Mouse (Mus musculus) limb, embryonic 10.5 days (tissue): Measurements from ENCODE around the gene Gpr149. TPM values are rescaled to one million over a fixed set of nuclear protein-coding genes. Genes with fewer than 3 reads are reported as not detected.
A peak's percentile ranks its signal among the peaks of the same experiment; 100 is the strongest.

Experiments
- DNase-seq: peaks from one replicate; pipeline ENCODE4 v3.0.0-alpha.2; 2017; ENCODE audit warnings: low spot score
- H3K27ac ChIP-seq: fragments of 300-500 bp; sonication (generic); 2 replicates; pipeline ENCODE4 v1.5.1; 2016; ENCODE audit warnings: mild to moderate bottlenecking
- H3K27me3 ChIP-seq: fragments of 300-500 bp; sonication (generic); 2 replicates; pipeline ENCODE4 v1.6.1; 2016; ENCODE audit warnings: low read depth, mild to moderate bottlenecking; ENCODE audit not compliant: poor library complexity, severe bottlenecking
- H3K36me3 ChIP-seq: fragments of 300-500 bp; sonication (generic); 2 replicates; pipeline ENCODE4 v1.6.1; 2016; ENCODE audit warnings: mild to moderate bottlenecking, moderate library complexity
- H3K4me1 ChIP-seq: fragments of 300-500 bp; sonication (generic); 2 replicates; pipeline ENCODE4 v1.6.1; 2016
- H3K4me3 ChIP-seq: fragments of 300-500 bp; sonication (generic); 2 replicates; pipeline ENCODE4 v1.5.1; 2016; ENCODE audit warnings: mild to moderate bottlenecking, moderate library complexity
- H3K9me3 ChIP-seq: fragments of 300-500 bp; sonication (generic); replicated peaks from 2 replicates; pipeline ENCODE4 v1.6.1; 2016; ENCODE audit warnings: mild to moderate bottlenecking
- WGBS: fragments of 180-500 bp; shearing (Covaris S2); methylation state at CpG from one replicate; pipeline ENCODE4 v1.1.7; 2016; 5-methylcytosine and 5-hydroxymethylcytosine counted together
- polyA plus RNA-seq: library from polyadenylated mRNA; unstranded; fragments of >200 nt; fragmentation: Nextera tagmentation; extraction: Ambion mirVana; gene quantifications from 2 replicates; pipeline ENCODE4 v1.2.1, GENCODE M21; 2016

Gpr149 gene
- polyA plus RNA-seq, 1 experiment from 2014 or later: not detected

DNA sequence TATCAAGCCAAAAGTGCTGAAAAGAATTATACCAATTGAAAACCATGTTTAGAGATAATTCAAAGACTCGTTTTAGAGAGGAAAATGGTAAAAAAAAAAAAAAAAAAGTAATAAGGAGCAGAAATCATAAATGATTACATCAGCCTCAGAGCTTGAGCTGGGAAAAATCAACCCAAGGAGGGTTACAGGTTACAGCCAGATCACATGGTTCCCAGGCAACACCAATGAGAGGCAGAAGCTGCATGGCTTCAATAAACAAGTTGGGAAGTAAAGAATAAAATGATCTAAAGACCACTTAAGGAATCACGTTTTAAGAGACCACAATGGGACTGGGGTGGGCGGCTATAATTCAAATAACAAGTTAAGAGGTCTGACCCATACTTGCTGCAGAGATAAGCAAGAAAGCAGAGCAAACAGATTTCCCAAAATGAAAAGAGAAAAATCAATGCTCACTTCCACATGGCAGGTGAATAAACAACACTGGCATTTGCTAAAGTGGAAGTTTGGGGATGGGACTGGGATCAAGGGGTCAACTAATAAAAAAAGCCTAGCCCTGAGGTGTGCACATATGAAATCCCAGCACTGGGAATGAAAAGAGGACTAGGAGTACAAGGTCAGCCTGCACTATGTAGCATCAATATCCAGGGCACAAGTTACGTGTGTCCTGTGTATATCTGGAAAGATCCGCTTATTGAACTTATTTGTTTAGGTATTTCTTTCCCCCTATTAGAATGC, 99.6 kb downstream of the Gpr149 start:
- DNase-seq: no peak
- Histone ChIP-seq H3K9me3 (no peaks in the 10 kb centered on the region), H3K4me1 (peaks cover 8% of the 10 kb centered on the region), H3K27ac (no peak overlapping the region), H3K4me3 (peak overlapping the region; percentile 90), H3K27me3 (peaks cover 4% of the 10 kb centered on the region; the same call in 1 of the 2 replicates), H3K36me3 (peaks cover 19% of the 10 kb centered on the region)
- 83% methylated on average over 5 of the region's 5 CpGs for WGBS

DNA sequence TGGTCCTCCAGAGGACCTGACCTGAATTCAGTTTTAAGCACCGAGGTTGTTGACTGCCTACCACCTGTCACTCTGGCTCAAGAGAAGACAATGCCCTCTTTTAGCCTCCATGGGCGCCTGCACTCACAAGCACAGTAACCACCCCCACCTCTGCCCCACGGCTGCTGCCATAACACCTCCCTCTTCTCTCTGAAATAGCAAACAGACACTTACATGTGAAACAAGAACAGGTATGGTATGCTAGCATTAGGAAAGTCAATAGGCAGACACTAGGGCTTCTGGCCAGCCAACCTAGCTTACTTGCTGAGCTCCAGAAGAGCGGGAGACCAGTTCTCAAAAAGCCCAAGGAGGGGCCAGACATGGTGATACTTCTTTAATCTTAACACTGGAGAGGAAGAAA, 105.6 kb downstream of the Gpr149 start:
- Histone ChIP-seq H3K27ac (no peak overlapping the region), H3K27me3 (no peaks in the 10 kb centered on the region), H3K4me3 (no peak overlapping the region), H3K36me3 (peaks cover 72% of the 10 kb centered on the region), H3K9me3 (no peaks in the 10 kb centered on the region), H3K4me1 (no peaks in the 10 kb centered on the region)
- no peak for DNase-seq
- 91% methylated on average over 4 of the region's 4 CpGs for WGBS

DNA sequence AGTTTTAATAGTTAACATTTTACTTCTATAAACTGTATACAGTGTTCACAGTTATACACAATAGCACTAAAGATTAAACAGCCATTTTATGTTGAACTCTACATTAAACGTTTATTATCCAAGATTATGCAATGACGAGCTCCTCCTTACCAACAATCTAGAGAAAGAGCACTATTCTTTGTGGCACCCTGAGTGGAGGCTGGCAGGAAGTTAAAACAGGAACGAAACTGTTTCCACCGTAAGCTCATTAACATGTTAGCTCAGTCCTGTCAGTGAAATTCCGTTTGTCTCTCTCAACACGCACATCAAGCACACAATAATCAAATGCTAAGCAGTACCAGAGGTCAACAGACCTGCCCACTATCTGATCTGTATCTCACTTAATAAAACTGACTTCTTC, 112.4 kb downstream of the Gpr149 start:
- peaks cover 96% of the 10 kb centered on the region for H3K36me3 ChIP-seq
- H3K9me3 ChIP-seq: no peaks in the 10 kb centered on the region
- no peak overlapping the region for H3K4me3 ChIP-seq
- H3K4me1 ChIP-seq: no peaks in the 10 kb centered on the region
- no peak overlapping the region for H3K27ac ChIP-seq
- DNase-seq: no peak
- 92% methylated on average over 6 of the region's 6 CpGs for WGBS
- no peaks in the 10 kb centered on the region for H3K27me3 ChIP-seq

DNA sequence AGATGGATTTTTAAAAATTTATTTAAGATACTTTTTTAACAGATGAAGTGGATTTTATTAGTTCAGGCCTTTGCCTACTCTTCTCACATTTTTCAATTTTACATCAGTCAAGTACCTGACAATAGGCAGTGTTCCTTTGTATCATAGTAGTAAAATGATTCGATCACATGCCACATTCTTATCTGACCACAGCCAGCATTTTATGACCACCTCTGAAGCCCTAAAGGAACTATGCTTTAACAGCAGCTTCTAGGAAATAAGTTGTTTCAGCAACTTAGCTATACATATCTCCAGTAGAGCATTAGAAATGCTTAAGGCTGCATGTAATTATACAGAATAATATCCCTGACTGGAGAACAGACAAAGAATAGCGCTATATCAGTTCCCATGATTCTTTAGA, 120.6 kb downstream of the Gpr149 start:
- Histone ChIP-seq H3K36me3 (peaks cover 95% of the 10 kb centered on the region), H3K27me3 (no peaks in the 10 kb centered on the region), H3K4me3 (no peak overlapping the region), H3K27ac (no peak overlapping the region), H3K9me3 (no peaks in the 10 kb centered on the region), H3K4me1 (no peaks in the 10 kb centered on the region)
- no peak for DNase-seq
- WGBS: 97% methylated on average over 2 of the region's 2 CpGs

Other genes with a start within 250 kb of the Gpr149 start
- 30.7 and 37.3 TPM in 2 replicates for gene Dhx36, start 98.1 kb downstream of the Gpr149 start, polyA plus RNA-seq